Mouse (Mus musculus): Measurements from ENCODE around the gene Hoxc12. TPM values are rescaled to one million over a fixed set of nuclear protein-coding genes. Genes with fewer than 3 reads are reported as not detected.
A peak's percentile ranks its signal among the peaks of the same experiment; 100 is the strongest.

The Hoxc12 gene
- polyA plus RNA-seq, 1 experiment from 2014 or later: not detected

GRCm38 (mm10) chr15:102962492-102962891 is 25.9 kb downstream of the Hoxc12 start:
- peaks cover 95% of the 10 kb centered on the region for H3K27me3 ChIP-seq (ENCODE audit: control insufficient read depth, insufficient read depth, low read depth, low read length)
- 2% methylated on average over 13 of the region's 13 CpGs for WGBS
- H3K4me1 ChIP-seq (replicated peaks; ENCODE audit: control insufficient read depth, insufficient read depth, low read length): peaks cover 4% of the 10 kb centered on the region; the same call in 1 of the 2 replicates
- H3K36me3 ChIP-seq (ENCODE audit: control insufficient read depth, insufficient read depth, low read length): no peaks in the 10 kb centered on the region
- no peaks in the 10 kb centered on the region for H3K9me3 ChIP-seq (ENCODE audit: control insufficient read depth, low read length)
- no peak overlapping the region for H3K4me2 ChIP-seq (ENCODE audit: low read depth, low read length)
- no peak overlapping the region for H3K9ac ChIP-seq (ENCODE audit: low read length)
- H3K27ac ChIP-seq (ENCODE audit: low read length): no peak overlapping the region
- H3K4me3 ChIP-seq (ENCODE audit: low read length): no peak overlapping the region
- no peak for ATAC-seq (ENCODE audit: low read depth)

DNA sequence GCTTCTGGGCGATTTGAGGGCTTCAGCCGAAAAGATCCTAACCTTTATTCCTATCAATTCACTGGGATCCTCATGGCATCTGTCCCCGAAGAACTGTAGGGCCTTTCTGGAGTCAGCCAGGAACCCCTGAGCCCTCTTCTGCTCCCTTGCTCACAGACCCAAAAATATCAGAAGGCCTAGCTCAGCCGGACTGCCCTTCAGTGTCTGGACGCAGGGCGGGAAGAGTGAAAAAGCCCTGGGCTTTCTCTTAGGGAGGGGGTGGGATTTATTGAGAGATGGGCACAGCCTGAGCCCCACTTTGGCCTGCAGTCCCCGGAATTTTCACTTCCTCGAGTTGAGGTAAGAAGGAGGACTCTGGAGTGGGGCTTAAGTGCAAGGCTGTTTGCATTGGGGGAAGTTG is 26.7 kb downstream of the Hoxc12 start:
- WGBS: 2% methylated on average over 8 of the region's 8 CpGs

DNA sequence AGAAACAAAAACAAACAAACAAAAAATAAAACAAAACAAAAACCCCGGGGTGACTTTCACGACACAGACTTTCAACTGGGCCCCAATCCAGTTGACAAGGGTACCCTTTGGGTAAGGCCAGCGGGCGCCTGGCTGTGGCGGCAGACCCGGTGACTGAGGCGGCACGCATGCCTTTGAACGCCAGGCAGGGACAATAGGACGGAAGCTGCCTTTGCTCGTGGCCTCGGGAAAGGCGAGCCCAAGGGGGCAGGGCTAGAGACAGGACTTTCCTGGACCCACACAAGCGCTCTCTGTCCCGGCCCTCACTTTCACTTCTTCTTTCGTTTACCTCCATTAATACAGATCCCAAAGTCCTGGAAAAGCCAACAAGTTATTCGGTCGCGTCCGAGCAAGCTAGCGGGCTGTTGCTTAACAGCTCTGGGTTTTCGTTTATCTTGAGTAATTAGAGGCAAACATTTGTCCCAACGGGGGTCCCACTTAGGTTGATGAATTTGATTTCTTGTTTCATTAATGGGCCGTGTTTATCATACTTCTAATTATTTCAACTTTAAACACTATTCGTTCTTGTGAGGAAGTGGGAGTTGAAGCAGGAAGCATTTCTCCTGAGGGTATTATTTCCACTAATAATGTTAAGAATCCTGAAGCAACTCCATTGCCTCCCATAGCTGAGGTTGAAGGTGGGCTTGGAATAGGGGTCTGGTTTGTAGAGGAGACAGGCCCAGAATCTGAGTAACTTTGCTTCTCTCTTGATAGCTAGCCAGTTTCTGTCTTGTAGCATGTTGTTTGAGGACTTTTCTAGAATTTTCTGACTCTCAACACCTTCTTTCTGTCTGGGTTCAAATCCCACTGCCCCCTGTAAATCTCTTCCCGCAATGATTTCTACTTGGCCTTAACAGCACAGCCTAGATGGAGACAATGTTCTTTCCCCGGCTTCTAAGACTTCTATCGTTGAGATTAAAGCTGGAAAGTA is 27.4 kb downstream of the Hoxc12 start:
- H3K4me1 ChIP-seq (replicated peaks; ENCODE audit: control insufficient read depth, insufficient read depth, low read length): peaks cover 4% of the 10 kb centered on the region; the same call in 1 of the 2 replicates
- peaks cover 95% of the 10 kb centered on the region for H3K27me3 ChIP-seq (ENCODE audit: control insufficient read depth, insufficient read depth, low read depth, low read length)
- peak; percentile 45; the same call in 1 of the 2 replicates for ATAC-seq (ENCODE audit: low read depth)
- H3K9me3 ChIP-seq (ENCODE audit: control insufficient read depth, low read length): no peaks in the 10 kb centered on the region
- no peak overlapping the region for H3K9ac ChIP-seq (ENCODE audit: low read length)
- H3K4me2 ChIP-seq (ENCODE audit: low read depth, low read length): no peak overlapping the region
- H3K4me3 ChIP-seq (ENCODE audit: low read length): no peak overlapping the region
- no peaks in the 10 kb centered on the region for H3K36me3 ChIP-seq (ENCODE audit: control insufficient read depth, insufficient read depth, low read length)
- 2% methylated on average over 28 of the region's 28 CpGs for WGBS
- H3K27ac ChIP-seq (ENCODE audit: low read length): no peak overlapping the region

More for the DNA sequence above, 26.7 kb downstream of the Hoxc12 start:
- Histone ChIP-seq H3K9me3 (ENCODE audit: control insufficient read depth, low read length) (no peaks in the 10 kb centered on the region), H3K4me3 (ENCODE audit: low read length) (no peak overlapping the region), H3K27ac (ENCODE audit: low read length) (no peak overlapping the region), H3K4me2 (ENCODE audit: low read depth, low read length) (no peak overlapping the region), H3K9ac (ENCODE audit: low read length) (no peak overlapping the region), H3K4me1 (replicated peaks; ENCODE audit: control insufficient read depth, insufficient read depth, low read length) (peaks cover 4% of the 10 kb centered on the region; the same call in 1 of the 2 replicates), H3K27me3 (ENCODE audit: control insufficient read depth, insufficient read depth, low read depth, low read length) (peaks cover 94% of the 10 kb centered on the region), H3K36me3 (ENCODE audit: control insufficient read depth, insufficient read depth, low read length) (no peaks in the 10 kb centered on the region)
- no peak for ATAC-seq (ENCODE audit: low read depth)

GRCm38 (mm10) chr15:102965003-102965891 is 28.7 kb downstream of the Hoxc12 start:
- H3K4me3 ChIP-seq (ENCODE audit: low read length): no peak overlapping the region

DNA sequence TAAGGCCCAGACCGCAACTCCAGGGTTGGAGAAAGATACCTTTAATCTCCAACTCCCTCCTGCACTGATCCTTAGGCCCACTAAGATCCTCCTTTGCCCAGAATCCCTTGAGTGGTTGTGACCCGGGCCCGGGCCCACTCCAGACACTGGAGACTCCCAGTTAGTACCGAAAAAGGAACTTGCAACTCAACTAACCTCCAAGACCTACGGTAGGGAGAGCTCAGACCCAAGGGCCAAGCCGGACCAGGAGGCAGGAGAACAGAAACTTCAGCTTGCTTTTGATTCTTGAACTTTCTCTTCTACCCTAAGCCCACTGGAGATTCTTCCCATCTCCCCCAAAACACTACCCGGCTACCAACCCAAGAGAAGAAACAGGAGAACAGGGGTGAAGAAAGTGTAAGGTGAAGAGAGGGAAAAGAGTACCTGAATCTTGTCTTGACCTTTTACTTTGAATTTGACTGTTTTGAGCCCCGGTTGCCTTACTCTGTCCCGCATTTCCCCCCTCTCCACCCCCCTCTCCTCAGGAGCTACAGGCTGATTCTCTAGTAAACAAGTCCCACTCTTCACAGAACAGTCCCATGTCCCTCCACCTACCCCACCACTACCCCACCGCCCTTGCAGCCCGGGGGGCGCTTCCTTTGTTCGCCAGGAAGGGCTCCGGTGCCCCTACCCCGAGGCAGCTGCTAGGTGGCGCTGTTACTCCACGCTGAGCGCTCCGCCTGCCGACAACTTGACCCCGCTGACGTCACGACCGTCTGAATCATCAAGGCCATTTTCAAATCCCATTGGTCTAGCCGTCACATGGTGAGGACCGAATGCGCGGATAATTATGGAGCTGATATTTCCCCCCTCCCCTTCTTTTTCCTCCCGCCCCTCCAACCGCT is 29.6 kb downstream of the Hoxc12 start:
- peak overlapping the region; percentile 9; the same call in 1 of the 2 replicates for H3K4me3 ChIP-seq (ENCODE audit: low read length)
- H3K27ac ChIP-seq (ENCODE audit: low read length): no peak overlapping the region
- H3K36me3 ChIP-seq (ENCODE audit: control insufficient read depth, insufficient read depth, low read length): no peaks in the 10 kb centered on the region
- H3K4me2 ChIP-seq (ENCODE audit: low read depth, low read length): 0 out of 2 replicates have a peak overlapping the region, but pooled peaks have one; percentile 1
- 3% methylated on average over 29 of the region's 30 CpGs for WGBS
- H3K9ac ChIP-seq (ENCODE audit: low read length): no peak overlapping the region
- H3K4me1 ChIP-seq (replicated peaks; ENCODE audit: control insufficient read depth, insufficient read depth, low read length): peaks cover 4% of the 10 kb centered on the region; the same call in 1 of the 2 replicates
- H3K27me3 ChIP-seq (ENCODE audit: control insufficient read depth, insufficient read depth, low read depth, low read length): peaks cover 96% of the 10 kb centered on the region
- no peaks in the 10 kb centered on the region for H3K9me3 ChIP-seq (ENCODE audit: control insufficient read depth, low read length)
- ATAC-seq (ENCODE audit: low read depth): peak; percentile 47; the same call in 1 of the 2 replicates

More at GRCm38 (mm10) chr15:102965003-102965891, 28.7 kb downstream of the Hoxc12 start:
- peaks cover 96% of the 10 kb centered on the region for H3K27me3 ChIP-seq (ENCODE audit: control insufficient read depth, insufficient read depth, low read depth, low read length)
- no peak for ATAC-seq (ENCODE audit: low read depth)
- no peaks in the 10 kb centered on the region for H3K9me3 ChIP-seq (ENCODE audit: control insufficient read depth, low read length)
- no peak overlapping the region for H3K9ac ChIP-seq (ENCODE audit: low read length)
- 4% methylated on average over 26 of the region's 26 CpGs for WGBS
- no peak overlapping the region for H3K4me2 ChIP-seq (ENCODE audit: low read depth, low read length)
- H3K4me1 ChIP-seq (replicated peaks; ENCODE audit: control insufficient read depth, insufficient read depth, low read length): peaks cover 4% of the 10 kb centered on the region; the same call in 1 of the 2 replicates
- H3K36me3 ChIP-seq (ENCODE audit: control insufficient read depth, insufficient read depth, low read length): no peaks in the 10 kb centered on the region
- H3K27ac ChIP-seq (ENCODE audit: low read length): no peak overlapping the region

DNA sequence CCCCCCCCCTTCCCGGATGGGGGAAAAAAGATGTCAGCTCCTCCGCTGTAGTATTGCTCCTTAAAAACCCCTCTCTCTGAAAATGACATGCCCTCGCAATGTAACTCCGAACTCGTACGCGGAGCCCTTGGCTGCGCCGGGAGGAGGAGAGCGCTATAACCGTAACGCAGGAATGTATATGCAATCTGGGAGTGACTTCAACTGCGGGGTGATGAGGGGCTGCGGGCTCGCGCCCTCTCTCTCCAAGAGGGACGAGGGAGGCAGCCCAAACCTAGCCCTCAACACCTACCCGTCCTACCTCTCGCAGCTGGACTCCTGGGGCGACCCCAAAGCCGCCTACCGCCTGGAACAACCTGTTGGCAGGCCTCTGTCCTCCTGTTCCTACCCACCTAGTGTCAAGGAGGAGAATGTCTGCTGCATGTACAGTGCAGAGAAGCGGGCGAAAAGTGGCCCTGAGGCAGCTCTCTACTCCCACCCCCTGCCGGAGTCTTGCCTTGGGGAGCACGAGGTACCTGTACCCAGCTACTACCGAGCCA is 30.3 kb downstream of the Hoxc12 start, which contains the start of gene Hoxc10:
TSS of gene Hoxc10 (plus strand) at position 21 of the 536 bp plus-strand sequence.
- 0 out of 2 replicates have a peak, but pooled peaks have one; percentile 28 for ATAC-seq (ENCODE audit: low read depth)
- Histone ChIP-seq H3K4me1 (replicated peaks; ENCODE audit: control insufficient read depth, insufficient read depth, low read length) (peaks cover 4% of the 10 kb centered on the region; the same call in 1 of the 2 replicates), H3K27me3 (ENCODE audit: control insufficient read depth, insufficient read depth, low read depth, low read length) (peaks cover 96% of the 10 kb centered on the region), H3K36me3 (ENCODE audit: control insufficient read depth, insufficient read depth, low read length) (no peaks in the 10 kb centered on the region), H3K9ac (ENCODE audit: low read length) (no peak within 1 kb of the TSS), H3K4me3 (ENCODE audit: low read length) (peak within 1 kb of the TSS; percentile 9; the same call in 1 of the 2 replicates), H3K4me2 (ENCODE audit: low read depth, low read length) (0 out of 2 replicates have a peak within 1 kb of the TSS, but pooled peaks have one; percentile 1), H3K9me3 (ENCODE audit: control insufficient read depth, low read length) (no peaks in the 10 kb centered on the region), H3K27ac (ENCODE audit: low read length) (no peak within 1 kb of the TSS)
- 1% methylated on average over 27 of the region's 27 CpGs for WGBS

- peaks cover 99% of the 10 kb centered on the region for H3K27me3 ChIP-seq (ENCODE audit: control insufficient read depth, insufficient read depth, low read depth, low read length)
- no peaks in the 10 kb centered on the region for H3K36me3 ChIP-seq (ENCODE audit: control insufficient read depth, insufficient read depth, low read length)
- H3K4me2 ChIP-seq (ENCODE audit: low read depth, low read length): 0 out of 2 replicates have a peak within 1 kb of the TSS, but pooled peaks have one; percentile 1
- peaks cover 4% of the 10 kb centered on the region; the same call in 1 of the 2 replicates for H3K4me1 ChIP-seq (replicated peaks; ENCODE audit: control insufficient read depth, insufficient read depth, low read length)
- H3K4me3 ChIP-seq (ENCODE audit: low read length): peak within 1 kb of the TSS; percentile 9; the same call in 1 of the 2 replicates
- no peaks in the 10 kb centered on the region for H3K9me3 ChIP-seq (ENCODE audit: control insufficient read depth, low read length)
- WGBS: 4% methylated on average over 12 of the region's 12 CpGs
- no peak for ATAC-seq (ENCODE audit: low read depth)
- no peak within 1 kb of the TSS for H3K27ac ChIP-seq (ENCODE audit: low read length)
- H3K9ac ChIP-seq (ENCODE audit: low read length): no peak within 1 kb of the TSS
Observed at GRCm38 (mm10) chr15:102967312-102967510, 30.7 kb downstream of the Hoxc12 start, which contains the start of gene Hoxc5. Gene Hoxc5 (plus strand): TSS chr15:102967443.
